Mouse (Mus musculus) midbrain, embryonic 12.5 days (tissue): ENCODE data around the gene Fam229a. TPM values are rescaled to one million over a fixed set of nuclear protein-coding genes. Genes with fewer than 3 reads are reported as not detected.

Source experiments
- ATAC-seq: fragments of 200-750 bp; cut with Nextera tagmentation; 2 replicates; pipeline ENCODE4 v1.8.0; 2017; ENCODE audit warnings: low read depth, moderate TSS enrichment, moderate library complexity; ENCODE audit not compliant: low FRiP score
- H3K27ac ChIP-seq: fragments of 300-500 bp; sonication (generic); replicated peaks from 2 replicates; pipeline ENCODE4 v1.5.1; 2016; ENCODE audit warnings: mild to moderate bottlenecking
- H3K27me3 ChIP-seq: fragments of 300-500 bp; sonication (generic); 2 replicates; pipeline ENCODE4 v1.6.1; 2016; ENCODE audit warnings: mild to moderate bottlenecking
- H3K36me3 ChIP-seq: fragments of 300-500 bp; sonication (generic); 2 replicates; pipeline ENCODE4 v1.6.1; 2016
- H3K4me1 ChIP-seq: fragments of 300-500 bp; sonication (generic); 2 replicates; pipeline ENCODE4 v1.6.1; 2016
- H3K4me2 ChIP-seq: fragments of 300-500 bp; sonication (generic); replicated peaks from 2 replicates; pipeline ENCODE4 v1.6.1; 2016; ENCODE audit warnings: mild to moderate bottlenecking, moderate library complexity
- H3K4me3 ChIP-seq: fragments of 300-500 bp; sonication (generic); 2 replicates; pipeline ENCODE4 v1.5.1; 2016; ENCODE audit warnings: mild to moderate bottlenecking
- H3K9ac ChIP-seq: fragments of 300-500 bp; sonication (generic); replicated peaks from 2 replicates; pipeline ENCODE4 v1.6.1; 2016; ENCODE audit warnings: mild to moderate bottlenecking, moderate library complexity
- H3K9me3 ChIP-seq: fragments of 300-500 bp; sonication (generic); 2 replicates; pipeline ENCODE4 v1.6.1; 2016; ENCODE audit warnings: mild to moderate bottlenecking
- WGBS: fragments of 180-500 bp; shearing (Covaris S2); methylation state at CpG from one replicate; pipeline ENCODE4 v1.1.7; 2016; 5-methylcytosine and 5-hydroxymethylcytosine counted together
- polyA plus RNA-seq: library from polyadenylated mRNA; unstranded; fragments of >200 nt; fragmentation: Nextera tagmentation; extraction: Ambion mirVana; gene quantifications from 2 replicates; pipeline ENCODE4 v1.2.1, GENCODE M21; 2016

Gene Fam229a
- polyA plus RNA-seq, 1 experiment from 2014 or later: not detected

- no peaks in the 10 kb centered on the region for H3K9me3 ChIP-seq
- H3K9ac ChIP-seq: peak within 1 kb of the TSS; percentile 80
- peak; percentile 99 for ATAC-seq
- H3K4me1 ChIP-seq: peaks cover 11% of the 10 kb centered on the region
- H3K27ac ChIP-seq: peak within 1 kb of the TSS; percentile 94
- H3K4me2 ChIP-seq: peak within 1 kb of the TSS; percentile 87
- H3K27me3 ChIP-seq: no peaks in the 10 kb centered on the region
- peak within 1 kb of the TSS; percentile 77 for H3K4me3 ChIP-seq
- peaks cover 24% of the 10 kb centered on the region for H3K36me3 ChIP-seq
- under 1% methylated on average over 45 of the region's 46 CpGs for WGBS
Observed at GRCm38 (mm10) chr4:129461183-129461960, 29.6 kb upstream of the Fam229a start, which contains the start of gene Bsdc1. Bsdc1 (plus strand) TSS chr4:129461581.

DNA sequence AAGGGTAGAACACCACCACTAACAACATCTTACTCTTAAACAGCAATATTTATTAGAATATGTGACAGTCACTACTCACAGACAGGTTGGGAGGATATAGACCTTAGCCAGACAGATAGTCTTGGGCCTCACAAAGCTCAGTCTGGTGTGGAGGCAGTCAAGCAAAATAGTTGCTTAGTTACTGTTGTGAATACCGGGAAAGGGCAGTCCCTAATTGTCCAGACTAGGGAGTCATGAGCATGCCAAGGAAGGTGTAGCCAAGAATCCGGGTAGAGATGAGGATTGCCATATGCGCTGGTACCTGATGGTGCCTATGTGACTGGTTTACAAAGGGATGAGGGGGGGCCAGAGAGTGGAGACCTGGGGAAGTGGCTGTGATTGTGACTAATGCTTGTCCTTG lies 28.9 kb upstream of the Fam229a start:
- 49% methylated on average over 3 of the region's 3 CpGs for WGBS
- peak overlapping the region; percentile 80 for H3K9ac ChIP-seq
- peaks cover 32% of the 10 kb centered on the region for H3K36me3 ChIP-seq
- H3K4me3 ChIP-seq: peak overlapping the region; percentile 77
- no peak overlapping the region for H3K27ac ChIP-seq
- peak overlapping the region; percentile 87 for H3K4me2 ChIP-seq
- no peaks in the 10 kb centered on the region for H3K9me3 ChIP-seq
- ATAC-seq: no peak
- H3K4me1 ChIP-seq: peaks cover 11% of the 10 kb centered on the region
- H3K27me3 ChIP-seq: no peaks in the 10 kb centered on the region

GRCm38 (mm10) chr4:129463097-129464059 lies 27.6 kb upstream of the Fam229a start:
- H3K4me3 ChIP-seq: no peak overlapping the region
- H3K9me3 ChIP-seq: no peaks in the 10 kb centered on the region
- H3K4me2 ChIP-seq: 0 out of 2 replicates have a peak overlapping the region, but pooled peaks have one; percentile 87
- peaks cover 11% of the 10 kb centered on the region for H3K4me1 ChIP-seq
- WGBS: 87% methylated on average over 24 of the region's 24 CpGs
- ATAC-seq: no peak
- H3K36me3 ChIP-seq: peaks cover 44% of the 10 kb centered on the region
- no peak overlapping the region for H3K9ac ChIP-seq
- no peak overlapping the region for H3K27ac ChIP-seq
- H3K27me3 ChIP-seq: no peaks in the 10 kb centered on the region

GRCm38 (mm10) chr4:129464286-129464815 lies 26.6 kb upstream of the Fam229a start:
- H3K36me3 ChIP-seq: peaks cover 54% of the 10 kb centered on the region

GRCm38 (mm10) chr4:129476047-129476446 lies 14.9 kb upstream of the Fam229a start:
- Histone ChIP-seq H3K9ac (no peak overlapping the region), H3K27me3 (no peaks in the 10 kb centered on the region), H3K4me3 (no peak overlapping the region), H3K4me1 (no peaks in the 10 kb centered on the region), H3K27ac (no peak overlapping the region), H3K4me2 (no peak overlapping the region), H3K36me3 (peaks cover 90% of the 10 kb centered on the region), H3K9me3 (no peaks in the 10 kb centered on the region)
- no peak for ATAC-seq
- WGBS: 94% methylated on average over 11 of the region's 11 CpGs

More at GRCm38 (mm10) chr4:129464286-129464815, 26.6 kb upstream of the Fam229a start:
- Histone ChIP-seq H3K9me3 (no peaks in the 10 kb centered on the region), H3K4me3 (no peak overlapping the region), H3K4me2 (no peak overlapping the region), H3K9ac (no peak overlapping the region), H3K27ac (no peak overlapping the region), H3K4me1 (peaks cover 11% of the 10 kb centered on the region), H3K27me3 (no peaks in the 10 kb centered on the region)
- ATAC-seq: no peak
- 77% methylated on average over 4 of the region's 4 CpGs for WGBS

DNA sequence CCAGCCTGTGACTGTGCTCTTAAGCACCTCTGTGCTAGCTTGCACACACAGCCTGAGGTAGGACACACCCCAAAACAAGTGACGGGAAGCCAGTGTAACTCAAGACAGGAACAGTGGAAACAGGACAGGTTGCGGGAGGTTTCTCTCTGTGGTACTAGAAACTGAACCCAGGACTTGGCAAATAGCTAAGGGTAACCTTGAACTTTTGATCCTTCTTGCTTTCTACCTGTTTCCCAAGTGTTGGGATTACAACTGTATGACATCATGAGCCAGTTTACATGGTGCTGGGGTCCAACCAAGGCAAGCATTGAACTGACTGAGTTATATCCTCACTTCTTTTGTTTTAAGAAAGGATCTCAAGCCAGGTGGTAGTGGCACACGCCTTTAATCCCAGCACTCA lies 11.1 kb upstream of the Fam229a start:
- no peaks in the 10 kb centered on the region for H3K27me3 ChIP-seq
- no peak overlapping the region for H3K27ac ChIP-seq
- H3K4me3 ChIP-seq: no peak overlapping the region
- peaks cover 88% of the 10 kb centered on the region for H3K36me3 ChIP-seq
- no peak overlapping the region for H3K4me2 ChIP-seq
- H3K9me3 ChIP-seq: no peaks in the 10 kb centered on the region
- no peaks in the 10 kb centered on the region for H3K4me1 ChIP-seq
- H3K9ac ChIP-seq: no peak overlapping the region
- ATAC-seq: no peak
- 90% methylated on average over 3 of the region's 3 CpGs for WGBS

- Histone ChIP-seq H3K27ac (no peak overlapping the region), H3K4me2 (no peak overlapping the region), H3K36me3 (peaks cover 90% of the 10 kb centered on the region), H3K4me3 (no peak overlapping the region), H3K9me3 (no peaks in the 10 kb centered on the region), H3K4me1 (no peaks in the 10 kb centered on the region), H3K9ac (no peak overlapping the region), H3K27me3 (no peaks in the 10 kb centered on the region)
- no peak for ATAC-seq
- 93% methylated on average over 1 of the region's 1 CpGs for whole genome bisulfite sequencing
Observed at GRCm38 (mm10) chr4:129481090-129481489, 9.9 kb upstream of the Fam229a start.

DNA sequence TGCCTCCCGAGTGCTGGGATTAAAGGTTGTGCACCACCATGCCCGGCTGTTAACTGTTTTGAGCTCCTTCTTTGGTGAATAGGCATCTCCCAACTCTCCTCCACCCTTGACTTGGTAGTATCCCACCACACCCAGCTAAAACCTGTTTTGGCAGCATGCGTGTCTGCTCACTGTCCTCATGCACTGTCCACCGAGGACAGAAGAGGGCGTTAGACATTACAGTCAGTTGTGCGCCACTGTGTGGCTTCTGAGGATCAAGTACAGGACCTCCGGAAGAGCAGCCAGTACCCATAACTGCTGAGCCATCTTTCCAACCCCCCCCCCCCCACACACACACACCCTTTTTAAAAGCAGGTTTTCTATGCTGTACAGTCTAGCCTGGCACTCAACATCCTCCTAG lies 3.7 kb downstream of the Fam229a start:
- no peaks in the 10 kb centered on the region for H3K9me3 ChIP-seq
- no peak overlapping the region for H3K27ac ChIP-seq
- no peak overlapping the region for H3K4me3 ChIP-seq
- peaks cover 30% of the 10 kb centered on the region for H3K27me3 ChIP-seq
- H3K9ac ChIP-seq: no peak overlapping the region
- H3K4me2 ChIP-seq: no peak overlapping the region
- no peak for ATAC-seq
- H3K4me1 ChIP-seq: peaks cover 29% of the 10 kb centered on the region
- H3K36me3 ChIP-seq: no peaks in the 10 kb centered on the region
- 72% methylated on average over 7 of the region's 7 CpGs for WGBS

GRCm38 (mm10) chr4:129495672-129496562 lies 4.9 kb downstream of the Fam229a start:
- H3K9ac ChIP-seq: peak overlapping the region; percentile 34

GRCm38 (mm10) chr4:129496631-129497030 lies 5.6 kb downstream of the Fam229a start:
- no peaks in the 10 kb centered on the region for H3K9me3 ChIP-seq
- H3K4me1 ChIP-seq: peaks cover 23% of the 10 kb centered on the region
- peak overlapping the region; percentile 21; the same call in 1 of the 2 replicates for H3K4me2 ChIP-seq
- H3K4me3 ChIP-seq: no peak overlapping the region
- peaks cover 10% of the 10 kb centered on the region for H3K27me3 ChIP-seq
- 46% methylated on average over 6 of the region's 6 CpGs for WGBS
- ATAC-seq: no peak
- H3K36me3 ChIP-seq: no peaks in the 10 kb centered on the region
- peak overlapping the region; percentile 34 for H3K9ac ChIP-seq
- peak overlapping the region; percentile 49; the same call in 1 of the 2 replicates for H3K27ac ChIP-seq

More at GRCm38 (mm10) chr4:129495672-129496562, 4.9 kb downstream of the Fam229a start:
- ATAC-seq: 0 out of 2 replicates have a peak, but pooled peaks have one; percentile 7
- Histone ChIP-seq H3K27ac (peak overlapping the region; percentile 49; the same call in 1 of the 2 replicates), H3K36me3 (no peaks in the 10 kb centered on the region), H3K9me3 (no peaks in the 10 kb centered on the region), H3K4me1 (peaks cover 27% of the 10 kb centered on the region), H3K4me3 (no peak overlapping the region; the same call in 1 of the 2 replicates), H3K27me3 (peaks cover 18% of the 10 kb centered on the region), H3K4me2 (peak overlapping the region; percentile 21)
- 23% methylated on average over 16 of the region's 16 CpGs for WGBS

- no peaks in the 10 kb centered on the region for H3K9me3 ChIP-seq
- H3K4me2 ChIP-seq: no peak overlapping the region
- H3K36me3 ChIP-seq: no peaks in the 10 kb centered on the region
- peaks cover 20% of the 10 kb centered on the region for H3K4me1 ChIP-seq
- 72% methylated on average over 3 of the region's 3 CpGs for WGBS
- ATAC-seq: no peak
- H3K9ac ChIP-seq: no peak overlapping the region
- H3K27me3 ChIP-seq: no peaks in the 10 kb centered on the region
- no peak overlapping the region for H3K27ac ChIP-seq
- H3K4me3 ChIP-seq: no peak overlapping the region
Observed at GRCm38 (mm10) chr4:129498941-129499340, 8.0 kb downstream of the Fam229a start.
